Mouse (Mus musculus): Measurements from ENCODE around the gene Tmem209. TPM values are rescaled to one million over a fixed set of nuclear protein-coding genes. Genes with fewer than 3 reads are reported as not detected.

The Tmem209 gene
- polyA plus RNA-seq (2016; fragmentation: Nextera tagmentation; extraction: Ambion mirVana) = 45.7 and 51.6 TPM in 2 replicates

DNA sequence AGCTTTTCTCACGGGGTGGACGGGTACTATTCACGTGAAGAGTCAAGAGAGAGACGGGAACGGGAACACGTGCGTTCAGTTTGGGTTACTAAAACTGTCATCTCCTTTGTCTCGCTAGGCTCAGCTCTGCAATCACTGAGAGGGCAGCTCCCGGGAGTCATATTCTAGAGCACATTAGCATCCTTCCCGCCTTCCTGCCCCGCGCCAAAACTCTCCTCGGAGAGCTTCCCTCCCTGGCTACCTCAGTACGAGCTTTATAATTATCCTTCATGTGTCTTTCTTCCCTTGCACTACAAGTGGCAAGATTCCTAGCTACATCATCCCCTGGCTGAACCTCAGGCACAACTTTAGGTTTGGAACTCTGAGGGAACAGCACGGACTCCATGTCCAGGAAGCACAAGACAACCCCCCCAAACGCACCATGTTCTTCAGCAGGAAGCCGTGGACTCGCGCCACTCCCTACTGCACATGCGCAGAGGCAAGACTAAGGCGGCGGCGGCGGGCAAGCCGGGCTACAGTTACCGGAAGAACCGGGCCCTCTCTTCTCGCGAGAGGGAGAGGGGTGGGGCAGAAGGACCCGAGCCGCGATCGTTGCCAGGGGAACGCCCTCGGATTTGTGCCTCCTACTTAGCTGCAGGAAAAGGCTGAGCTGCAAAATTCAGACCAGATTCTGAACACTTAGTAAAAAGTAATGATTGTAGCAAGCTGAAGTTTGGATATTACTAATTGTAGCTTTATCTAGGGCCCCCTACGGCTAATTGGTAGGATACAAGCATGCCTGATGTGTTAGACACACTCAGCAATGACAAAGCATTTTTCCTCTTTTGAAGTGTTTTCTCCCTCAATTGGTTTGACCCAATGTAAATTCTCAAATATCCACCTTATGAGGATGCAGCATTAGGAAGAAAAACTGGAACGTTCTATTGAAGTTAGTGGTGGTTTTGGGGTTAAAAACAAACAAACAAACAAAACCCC, at the start of gene Tmem209, which contains the start of gene Ssmem1:
TSS of gene Tmem209 (minus strand) at position 519 of the 975 bp plus-strand sequence.
TSS of gene Ssmem1 (plus strand) at position 585 of the 975 bp plus-strand sequence.
- H3K4me3 ChIP-seq = peak within 1 kb of the TSS; percentile 65
- no peaks in the 10 kb centered on the region for H3K27me3 ChIP-seq (ENCODE audit: low read depth, poor library complexity, severe bottlenecking)
- peak within 1 kb of the TSS; percentile 98 for H3K27ac ChIP-seq
- peaks cover 30% of the 10 kb centered on the region for H3K4me1 ChIP-seq
- H3K9me3 ChIP-seq (replicated peaks) = no peaks in the 10 kb centered on the region
- peaks cover 31% of the 10 kb centered on the region for H3K36me3 ChIP-seq
- DNase-seq (ENCODE audit: low spot score) = peak; percentile 100
- WGBS = under 1% methylated on average over 37 of the region's 37 CpGs

DNA sequence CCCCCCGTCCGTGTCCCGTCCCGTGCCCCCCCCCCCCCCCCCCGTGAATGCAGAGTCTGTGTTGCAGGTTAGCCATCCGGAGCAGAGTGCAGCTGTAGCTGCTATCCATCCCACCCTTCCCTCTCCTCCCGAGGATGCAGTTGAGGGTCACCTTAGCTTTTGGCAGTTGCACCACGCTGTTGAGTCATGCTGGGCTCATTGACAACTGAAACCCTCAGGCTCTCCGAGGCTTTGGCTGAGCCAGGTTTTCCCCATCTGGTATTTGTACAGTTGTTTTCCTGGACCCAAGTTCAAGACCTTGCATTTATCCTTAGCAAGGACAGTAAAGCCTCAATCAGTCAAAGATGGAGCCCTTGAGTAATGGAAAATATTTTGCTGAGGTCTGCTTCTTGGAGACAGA, 46.5 kb upstream of the Tmem209 start:
- H3K27me3 ChIP-seq (ENCODE audit: low read depth, poor library complexity, severe bottlenecking) = no peaks in the 10 kb centered on the region
- H3K27ac ChIP-seq = peak overlapping the region; percentile 72
- peaks cover 49% of the 10 kb centered on the region for H3K4me1 ChIP-seq
- 27% methylated on average over 4 of the region's 9 CpGs for WGBS
- H3K9me3 ChIP-seq (replicated peaks) = no peaks in the 10 kb centered on the region
- H3K36me3 ChIP-seq = peaks cover 74% of the 10 kb centered on the region
- H3K4me3 ChIP-seq = no peak overlapping the region
- DNase-seq (ENCODE audit: low spot score) = no peak

DNA sequence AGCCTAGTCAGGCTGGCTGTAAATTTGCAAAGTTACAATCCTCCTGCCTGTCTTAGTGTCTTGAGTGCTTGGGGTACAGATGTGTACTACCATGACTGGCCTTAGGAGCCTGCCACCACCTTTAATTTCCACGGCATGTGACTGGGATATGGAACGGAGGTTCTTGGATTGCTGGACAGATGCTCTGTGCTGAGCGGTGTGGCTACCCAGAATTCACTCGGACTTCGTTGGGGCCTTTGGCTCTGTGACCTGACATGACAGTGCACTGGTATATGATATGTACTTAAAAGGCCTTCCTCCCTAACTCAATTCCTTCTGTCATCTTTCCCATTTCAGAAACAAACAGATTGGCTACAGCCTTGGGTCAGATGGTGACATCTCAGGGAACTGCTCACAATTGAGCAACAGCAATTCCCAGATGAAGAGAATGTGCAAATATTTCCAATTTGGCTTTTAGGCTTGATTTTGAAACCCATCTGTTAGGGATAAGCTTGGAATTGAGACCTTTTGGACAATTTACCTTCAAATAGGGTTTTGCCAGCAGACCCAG, 45.1 kb upstream of the Tmem209 start:
- peak overlapping the region; percentile 57 for H3K27ac ChIP-seq
- 88% methylated on average over 5 of the region's 5 CpGs for WGBS
- H3K36me3 ChIP-seq = peaks cover 70% of the 10 kb centered on the region
- no peaks in the 10 kb centered on the region for H3K27me3 ChIP-seq (ENCODE audit: low read depth, poor library complexity, severe bottlenecking)
- no peaks in the 10 kb centered on the region for H3K9me3 ChIP-seq (replicated peaks)
- no peak for DNase-seq (ENCODE audit: low spot score)
- no peak overlapping the region for H3K4me3 ChIP-seq
- peaks cover 63% of the 10 kb centered on the region for H3K4me1 ChIP-seq

DNA sequence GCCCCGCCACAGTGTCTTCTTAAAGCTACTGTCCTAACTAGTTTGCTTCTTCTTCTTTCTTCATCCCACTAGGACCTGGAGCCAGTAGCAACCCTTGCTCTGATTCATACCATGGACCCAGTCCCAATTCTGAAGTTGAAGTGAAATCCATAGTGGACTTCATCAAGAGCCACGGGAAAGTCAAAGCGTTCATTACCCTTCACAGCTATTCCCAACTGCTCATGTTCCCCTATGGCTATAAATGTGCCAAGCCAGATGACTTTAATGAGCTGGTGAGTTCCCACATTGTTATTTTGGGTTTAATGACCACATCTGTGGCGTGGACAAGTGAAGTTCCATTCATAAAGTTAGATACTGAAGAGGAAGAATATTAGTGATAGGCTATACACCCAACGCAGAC, 44.5 kb upstream of the Tmem209 start:
- peak overlapping the region; percentile 96 for H3K27ac ChIP-seq
- H3K27me3 ChIP-seq (ENCODE audit: low read depth, poor library complexity, severe bottlenecking) = no peaks in the 10 kb centered on the region
- peaks cover 69% of the 10 kb centered on the region for H3K4me1 ChIP-seq
- no peaks in the 10 kb centered on the region for H3K9me3 ChIP-seq (replicated peaks)
- no peak overlapping the region for H3K4me3 ChIP-seq
- no peak for DNase-seq (ENCODE audit: low spot score)
- peaks cover 64% of the 10 kb centered on the region for H3K36me3 ChIP-seq
- 64% methylated on average over 5 of the region's 5 CpGs for WGBS

DNA sequence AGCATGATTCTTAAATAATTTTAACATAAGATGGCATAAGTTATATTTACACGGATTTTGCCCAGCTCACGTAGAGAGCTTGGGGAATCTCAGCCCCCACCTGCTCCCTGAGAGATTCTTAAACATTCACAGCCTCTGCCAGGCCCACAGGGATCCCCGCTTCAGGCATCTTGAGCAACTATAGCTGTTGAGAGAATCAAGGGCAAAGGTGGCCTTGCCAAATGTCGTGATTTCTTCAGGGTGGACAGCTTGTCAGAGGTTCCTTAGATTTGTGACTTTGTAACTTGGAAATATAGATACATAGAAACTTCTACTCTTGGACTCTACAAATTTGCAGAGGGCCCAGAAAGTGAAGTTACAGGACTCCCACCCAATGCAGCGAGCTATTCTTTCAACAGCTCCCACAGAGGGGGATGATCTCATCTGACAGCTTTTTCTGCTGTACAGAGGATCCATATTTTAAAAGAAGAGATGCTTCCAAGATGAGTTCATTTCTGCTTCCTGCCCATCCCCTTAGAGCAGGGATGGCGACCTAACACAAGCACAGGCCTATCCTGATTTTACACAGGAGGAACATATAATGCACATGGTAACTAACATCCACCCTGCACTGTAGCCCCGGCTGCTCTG, 43.9 kb upstream of the Tmem209 start:
- 84% methylated on average over 7 of the region's 7 CpGs for WGBS
- H3K27me3 ChIP-seq (ENCODE audit: low read depth, poor library complexity, severe bottlenecking) = no peaks in the 10 kb centered on the region
- DNase-seq (ENCODE audit: low spot score) = no peak
- peaks cover 75% of the 10 kb centered on the region for H3K4me1 ChIP-seq
- H3K27ac ChIP-seq = peak overlapping the region; percentile 96
- peaks cover 58% of the 10 kb centered on the region for H3K36me3 ChIP-seq
- H3K4me3 ChIP-seq = no peak overlapping the region
- no peaks in the 10 kb centered on the region for H3K9me3 ChIP-seq (replicated peaks)

DNA sequence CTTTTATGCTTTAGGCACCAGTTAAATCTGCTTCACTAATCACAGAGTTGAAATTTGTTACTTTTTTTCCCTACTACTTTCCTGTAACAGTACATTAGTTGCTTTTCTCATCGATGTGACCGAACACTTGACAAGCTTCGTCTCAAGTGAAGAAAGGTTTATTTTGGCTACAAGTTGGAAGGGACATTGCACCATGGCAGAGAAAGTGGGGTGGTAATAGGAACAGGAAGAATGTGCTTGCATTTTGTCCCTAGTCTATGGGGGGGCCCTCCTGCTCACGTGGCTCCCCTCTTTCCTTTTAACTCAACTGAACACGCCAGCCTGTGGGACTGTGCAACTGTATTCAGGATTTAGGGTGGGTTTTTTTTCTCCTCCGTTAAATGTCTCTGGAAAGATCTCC, 43.0 kb upstream of the Tmem209 start:
- Histone ChIP-seq H3K4me1 (peaks cover 83% of the 10 kb centered on the region), H3K27ac (peak overlapping the region; percentile 96)

DNA sequence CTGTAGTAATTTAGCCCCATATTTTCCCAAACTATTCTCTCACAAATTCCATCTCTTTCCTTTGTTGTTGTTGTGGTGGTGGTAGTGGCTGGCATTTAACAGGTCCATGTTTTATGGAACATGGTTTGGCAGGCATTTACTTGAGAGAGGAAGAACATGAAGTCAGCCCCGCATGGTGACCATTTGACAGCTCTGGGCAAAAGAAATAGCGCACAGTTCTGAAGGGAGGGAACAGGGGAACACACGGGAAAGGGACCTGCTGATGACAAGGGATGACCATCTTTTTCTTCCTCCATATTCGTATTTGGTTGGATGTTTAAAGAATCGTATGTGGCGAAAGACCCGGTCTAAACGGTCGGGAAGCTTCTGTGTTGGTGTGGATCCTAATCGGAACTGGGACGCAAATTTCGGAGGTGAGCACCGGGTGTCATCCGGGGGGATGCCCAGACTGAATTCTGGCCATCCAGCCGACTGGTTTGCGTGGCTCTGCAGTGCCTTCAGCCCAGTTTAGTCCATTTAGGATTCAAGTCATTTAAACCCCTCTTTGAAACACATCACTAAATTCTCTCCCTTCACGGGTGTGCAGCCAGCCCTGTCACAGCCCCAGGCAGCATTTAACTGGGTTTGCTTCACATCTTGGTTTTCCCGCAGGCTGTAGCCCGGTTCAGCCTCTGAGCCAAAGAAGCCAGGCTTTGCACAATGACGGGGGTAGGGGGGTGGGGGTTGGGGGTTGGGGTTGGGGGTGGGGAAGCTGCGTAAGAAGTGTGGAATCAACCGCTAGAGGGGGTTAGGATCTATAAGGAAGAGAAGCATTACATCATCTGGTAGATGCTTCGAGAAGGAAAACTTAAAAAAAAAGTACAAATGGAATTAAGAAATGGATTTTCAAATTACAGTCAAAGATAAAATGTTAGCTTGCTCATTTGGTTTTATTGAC, 42.3 kb upstream of the Tmem209 start:
- DNase-seq (ENCODE audit: low spot score) = peak; percentile 60
- no peaks in the 10 kb centered on the region for H3K9me3 ChIP-seq (replicated peaks)
- H3K27ac ChIP-seq = peak overlapping the region; percentile 96
- H3K4me1 ChIP-seq = peaks cover 89% of the 10 kb centered on the region
- peak overlapping the region; percentile 28 for H3K4me3 ChIP-seq
- 27% methylated on average over 23 of the region's 23 CpGs for WGBS
- peaks cover 42% of the 10 kb centered on the region for H3K36me3 ChIP-seq
- H3K27me3 ChIP-seq (ENCODE audit: low read depth, poor library complexity, severe bottlenecking) = no peaks in the 10 kb centered on the region

More for the DNA sequence above, 43.0 kb upstream of the Tmem209 start:
- Histone ChIP-seq H3K36me3 (peaks cover 49% of the 10 kb centered on the region), H3K27me3 (ENCODE audit: low read depth, poor library complexity, severe bottlenecking) (no peaks in the 10 kb centered on the region), H3K9me3 (replicated peaks) (no peaks in the 10 kb centered on the region), H3K4me3 (no peak overlapping the region)
- DNase-seq (ENCODE audit: low spot score) = no peak
- 64% methylated on average over 6 of the region's 6 CpGs for WGBS

DNA sequence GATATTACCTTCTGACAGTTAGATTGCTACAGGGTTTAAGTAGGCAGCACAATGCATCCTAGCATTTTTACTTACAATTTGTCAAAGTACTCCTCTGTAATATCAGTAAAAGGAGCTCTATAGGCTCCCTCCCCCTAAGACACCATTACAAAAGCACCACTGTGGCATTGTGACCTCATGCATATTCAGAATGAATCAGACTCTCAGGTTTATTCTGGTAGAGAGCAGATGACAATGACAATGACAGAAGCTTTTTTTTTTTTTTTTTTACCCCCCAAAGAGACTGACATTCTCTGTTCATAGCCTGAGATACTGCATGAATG, 41.6 kb upstream of the Tmem209 start:
- no peak for DNase-seq (ENCODE audit: low spot score)
- Histone ChIP-seq H3K27me3 (ENCODE audit: low read depth, poor library complexity, severe bottlenecking) (no peaks in the 10 kb centered on the region), H3K36me3 (peaks cover 37% of the 10 kb centered on the region), H3K4me3 (no peak overlapping the region), H3K27ac (peak overlapping the region; percentile 96), H3K4me1 (peaks cover 96% of the 10 kb centered on the region), H3K9me3 (replicated peaks) (no peaks in the 10 kb centered on the region)

DNA sequence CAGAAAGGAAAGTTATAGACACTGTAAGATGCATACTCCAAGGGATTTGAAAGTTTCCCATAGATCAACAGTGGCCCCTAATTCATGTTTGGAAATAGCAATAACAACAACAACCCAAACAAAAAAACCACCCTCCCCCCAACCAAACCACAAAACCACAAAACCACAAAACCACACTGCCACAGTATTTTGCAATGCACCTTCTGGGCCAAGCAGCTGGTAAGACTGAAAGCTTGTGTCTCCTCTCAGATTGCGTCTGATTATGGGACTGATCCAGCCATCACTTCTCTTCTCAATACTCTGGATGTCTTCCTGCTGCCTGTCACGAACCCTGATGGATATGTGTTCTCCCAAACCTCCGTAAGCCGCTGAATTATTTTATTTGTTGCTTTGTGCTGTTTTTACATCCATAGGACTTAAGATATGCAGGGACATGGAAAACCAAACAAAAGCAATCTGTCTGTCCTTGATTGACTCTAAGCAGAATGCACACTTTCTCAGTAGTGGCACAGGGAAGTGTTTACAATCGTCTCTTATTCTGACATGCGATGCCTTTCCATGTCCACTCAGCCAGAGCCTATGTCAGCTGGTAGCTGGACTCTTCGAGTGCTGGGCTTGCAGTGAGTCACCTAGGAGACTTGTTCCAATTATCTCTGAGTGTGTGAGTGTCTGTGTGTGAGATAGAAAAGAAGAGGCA, 41.1 kb upstream of the Tmem209 start:
- Histone ChIP-seq H3K4me1 (peaks cover 96% of the 10 kb centered on the region), H3K36me3 (peaks cover 32% of the 10 kb centered on the region), H3K4me3 (no peak overlapping the region), H3K27ac (peak overlapping the region; percentile 96), H3K9me3 (replicated peaks) (no peaks in the 10 kb centered on the region), H3K27me3 (ENCODE audit: low read depth, poor library complexity, severe bottlenecking) (no peaks in the 10 kb centered on the region)
- 85% methylated on average over 7 of the region's 7 CpGs for WGBS
- DNase-seq (ENCODE audit: low spot score) = no peak

DNA sequence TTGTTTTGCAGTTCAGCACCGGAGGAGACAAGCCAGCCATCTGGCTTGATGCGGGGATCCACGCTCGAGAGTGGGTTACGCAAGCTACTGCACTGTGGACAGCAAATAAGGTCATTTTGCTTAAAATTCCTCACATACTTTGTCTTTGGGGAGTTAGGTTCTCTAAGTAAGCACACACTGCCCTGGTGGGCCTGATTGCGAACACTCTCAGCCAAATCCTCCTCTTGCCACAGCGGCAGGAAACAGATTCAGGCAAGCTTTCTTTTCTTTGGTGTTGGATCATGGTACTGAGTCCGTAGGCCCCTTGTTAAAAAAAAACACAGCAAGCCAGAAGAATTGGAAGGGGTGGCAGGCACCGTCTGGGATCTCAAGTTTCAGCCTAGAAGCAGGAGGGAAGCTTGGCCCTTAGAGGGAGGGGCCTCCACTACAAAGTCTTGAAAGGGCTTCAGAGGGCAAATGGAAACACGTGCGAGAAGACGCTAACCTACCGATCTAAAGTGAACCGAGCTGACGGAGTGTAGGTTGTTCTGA, 39.7 kb upstream of the Tmem209 start:
- 12% methylated on average over 15 of the region's 15 CpGs for WGBS
- peak overlapping the region; percentile 35 for H3K4me3 ChIP-seq
- peaks cover 99% of the 10 kb centered on the region for H3K4me1 ChIP-seq

DNA sequence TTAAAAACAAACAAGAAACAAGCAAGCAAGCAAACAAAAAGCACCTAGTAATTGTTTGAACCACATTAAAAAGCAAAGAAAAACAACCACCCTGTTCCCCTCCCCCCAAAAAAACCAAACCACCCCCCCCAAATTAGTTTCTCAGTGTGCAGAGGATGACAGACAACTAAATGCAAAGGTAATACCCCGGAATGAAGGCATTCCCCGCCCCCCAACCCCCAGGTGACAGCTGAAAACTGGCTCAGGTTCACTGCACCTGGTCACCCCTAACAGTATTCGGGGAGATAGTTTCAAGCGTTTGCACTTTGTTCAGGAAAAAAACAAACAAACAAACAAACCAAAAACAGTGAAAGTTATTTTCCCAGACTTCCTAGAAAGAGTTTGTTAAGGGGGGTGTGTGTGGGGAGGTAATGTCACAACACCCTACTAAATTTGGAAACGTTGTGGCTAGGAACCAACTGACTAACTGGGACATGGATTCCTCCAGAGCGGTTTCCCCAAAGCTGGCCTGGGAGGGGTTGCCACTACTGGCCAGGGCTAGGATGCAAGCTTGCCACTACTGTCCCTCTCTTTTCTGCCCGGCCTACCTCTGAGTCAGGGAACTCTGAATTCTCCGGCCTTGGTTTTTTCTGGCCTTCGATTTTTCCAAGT, 38.2 kb upstream of the Tmem209 start:
- H3K4me1 ChIP-seq = peaks cover 99% of the 10 kb centered on the region
- peak overlapping the region; percentile 47 for H3K4me3 ChIP-seq
- peaks cover 13% of the 10 kb centered on the region for H3K36me3 ChIP-seq
- H3K27ac ChIP-seq = peak overlapping the region; percentile 96
- WGBS = 20% methylated on average over 9 of the region's 9 CpGs
- no peaks in the 10 kb centered on the region for H3K9me3 ChIP-seq (replicated peaks)
- H3K27me3 ChIP-seq (ENCODE audit: low read depth, poor library complexity, severe bottlenecking) = no peaks in the 10 kb centered on the region
- no peak for DNase-seq (ENCODE audit: low spot score)

More for the DNA sequence above, 39.7 kb upstream of the Tmem209 start:
- Histone ChIP-seq H3K9me3 (replicated peaks) (no peaks in the 10 kb centered on the region), H3K27me3 (ENCODE audit: low read depth, poor library complexity, severe bottlenecking) (no peaks in the 10 kb centered on the region), H3K27ac (peak overlapping the region; percentile 96), H3K36me3 (peaks cover 22% of the 10 kb centered on the region)
- peak; percentile 81 for DNase-seq (ENCODE audit: low spot score)

Data from limb, embryonic 10.5 days (tissue).